Mouse (Mus musculus) layer of hippocampus, postnatal 14 days (tissue): Measurements from ENCODE around the gene Cldn17. TPM values are rescaled to one million over a fixed set of nuclear protein-coding genes. Genes with fewer than 3 reads are reported as not detected.

ENCODE experiments used
- DNase-seq, 2 experiments: peaks; one replicate each; pipeline ENCODE4 v3.0.0; 2021 to 2022; ENCODE audit warnings: low spot score in 2 of 2, mixed read lengths in 1 of 2
- long read RNA-seq, 2 experiments: library from polyadenylated mRNA; stranded (forward); transcript quantifications; one replicate each; pipeline ENCODE4 v2.0.0; 2021
- total RNA-seq, 2 experiments: library from RNA; stranded (reverse); gene quantifications; 2 replicates each; pipeline ENCODE4 v1.2.3; 2021

Gene Cldn17
- total RNA-seq, result not detected
- long read RNA-seq, experiment 1, result 0 reads
- long read RNA-seq, experiment 2, result 0 reads

DNA sequence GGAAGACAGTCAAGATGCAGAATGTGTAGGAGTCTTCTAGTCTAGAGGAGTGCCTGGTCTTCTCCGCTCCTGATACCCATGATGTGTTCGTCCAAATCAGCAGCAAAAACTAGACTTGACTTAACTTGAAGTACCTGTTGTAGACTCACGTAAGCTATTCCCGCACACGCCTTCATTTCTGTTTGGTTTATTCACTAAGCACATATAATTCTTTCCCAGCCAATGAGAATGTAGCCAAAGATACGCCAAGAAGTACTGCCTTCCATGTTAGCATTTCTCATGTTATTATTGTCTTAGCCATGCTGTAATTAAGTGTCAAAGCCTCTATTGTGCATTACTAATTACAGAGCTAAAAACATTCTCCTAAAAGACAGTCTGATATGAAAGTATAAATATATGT lies at the start of gene Cldn17:
Gene Cldn17 (minus strand): TSS at position 101 of the 400 bp plus-strand sequence.
- no peak for DNase-seq

DNA sequence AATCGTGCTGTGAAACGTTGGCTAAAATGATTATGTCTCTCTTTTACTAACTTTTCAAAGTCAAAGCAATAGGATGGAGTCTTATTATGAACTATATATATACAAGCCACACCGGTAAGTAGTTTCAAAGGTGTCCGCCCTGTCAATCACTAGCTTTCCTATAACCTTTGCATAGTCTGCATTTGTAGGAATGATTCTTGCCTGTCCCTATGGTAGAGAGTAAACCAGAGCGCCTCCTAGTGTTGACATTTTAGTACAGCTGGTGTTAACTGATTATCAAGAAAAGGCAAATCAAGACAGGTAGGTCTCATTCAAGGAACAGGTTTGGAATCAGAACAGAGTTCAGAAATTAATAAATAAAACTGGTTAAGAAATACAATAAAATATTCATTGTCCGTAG lies 35.7 kb upstream of the Cldn17 start:
- DNase-seq, result peak in 1 of 2 experiments; percentile 37

DNA sequence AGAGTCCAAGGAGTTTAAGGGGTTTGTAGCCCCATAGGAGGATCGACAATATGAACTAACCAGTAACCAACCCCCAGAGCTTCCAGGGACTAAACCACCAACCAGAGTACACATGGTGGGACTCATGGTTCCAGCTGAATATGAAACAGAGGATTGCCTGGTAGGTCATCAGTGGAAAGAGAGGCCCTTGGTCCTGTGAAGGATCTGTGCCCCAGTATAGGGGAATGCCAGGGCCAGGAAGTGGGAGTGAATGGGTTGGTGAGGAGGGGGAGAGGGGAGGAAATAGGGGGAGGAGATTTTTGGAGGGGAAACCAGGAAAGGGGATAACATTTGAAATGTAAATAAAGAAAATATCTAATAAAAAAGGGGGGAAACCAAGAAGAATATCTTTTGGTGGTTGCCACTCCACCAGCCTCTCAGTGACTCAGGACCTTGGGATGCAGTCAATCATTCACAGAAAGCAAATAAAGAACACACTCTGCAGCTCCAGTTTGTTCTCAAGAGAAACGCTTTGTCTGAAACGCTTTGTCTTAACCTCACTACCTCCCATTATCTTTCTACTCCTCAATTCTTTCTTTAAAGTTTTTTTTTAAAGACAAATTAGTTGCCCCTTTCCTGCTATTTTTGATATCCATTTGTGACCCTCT lies 33.2 kb upstream of the Cldn17 start:
- no peak for DNase-seq

DNA sequence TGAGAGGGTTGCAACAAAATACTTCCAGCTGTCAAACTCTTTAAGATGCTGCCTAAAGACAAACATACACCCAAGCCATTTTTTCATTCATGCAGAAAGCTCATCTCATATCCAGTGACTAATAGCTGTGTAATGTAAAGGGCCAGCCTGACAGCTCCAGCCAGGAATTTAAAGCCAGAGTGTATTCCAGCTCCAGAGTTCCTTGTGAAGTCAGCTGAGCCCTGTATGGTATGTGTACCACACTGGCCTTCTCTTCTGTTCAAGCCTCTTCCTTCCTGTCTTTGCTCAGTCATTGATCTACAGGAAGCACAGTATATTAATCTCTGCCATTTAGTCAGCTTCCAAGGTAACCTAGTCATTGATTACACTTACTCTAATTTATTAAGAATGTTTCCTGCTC lies 4.6 kb upstream of the Cldn17 start:
- no peak for DNase-seq

DNA sequence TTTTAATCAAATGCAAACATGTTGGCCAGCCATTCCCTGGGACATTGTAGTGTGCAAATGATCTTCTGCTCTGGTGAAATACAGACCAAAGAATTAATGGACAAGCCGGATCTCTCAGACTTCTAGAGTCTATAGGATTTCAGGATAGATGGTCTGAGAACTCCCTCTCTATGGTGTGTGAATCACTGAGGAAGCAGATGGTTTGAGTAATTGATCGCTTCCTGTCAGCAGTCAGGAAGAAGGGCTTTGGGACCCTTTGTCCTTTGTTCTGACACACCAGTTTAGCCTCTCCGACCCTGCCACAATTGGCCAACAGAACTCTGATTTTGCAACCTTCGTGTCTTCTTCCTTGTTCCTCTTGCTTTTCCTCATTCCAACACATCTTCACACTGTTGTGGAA lies 1.4 kb upstream of the Cldn17 start:
- no peak for DNase-seq

DNA sequence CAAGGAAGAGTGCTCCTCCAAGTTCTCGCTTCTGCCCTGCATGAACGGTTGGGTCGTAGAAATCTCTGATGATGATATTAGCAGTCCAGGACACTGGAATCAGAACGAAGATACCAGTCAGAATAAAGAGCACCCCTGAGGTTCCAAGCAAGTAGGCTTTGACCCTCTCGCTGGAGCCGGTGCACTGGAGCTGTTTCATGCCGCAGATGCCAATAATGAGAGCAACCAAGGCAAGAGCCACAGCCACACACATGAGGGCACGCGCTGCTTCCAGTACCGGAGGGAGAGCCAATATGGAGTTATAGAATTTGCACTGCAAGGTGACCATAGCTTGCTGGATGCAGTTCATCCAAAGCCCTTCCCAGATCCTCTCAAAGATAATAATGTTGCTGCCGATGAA lies 440 bp downstream of the Cldn17 start:
- DNase-seq, result no peak

DNA sequence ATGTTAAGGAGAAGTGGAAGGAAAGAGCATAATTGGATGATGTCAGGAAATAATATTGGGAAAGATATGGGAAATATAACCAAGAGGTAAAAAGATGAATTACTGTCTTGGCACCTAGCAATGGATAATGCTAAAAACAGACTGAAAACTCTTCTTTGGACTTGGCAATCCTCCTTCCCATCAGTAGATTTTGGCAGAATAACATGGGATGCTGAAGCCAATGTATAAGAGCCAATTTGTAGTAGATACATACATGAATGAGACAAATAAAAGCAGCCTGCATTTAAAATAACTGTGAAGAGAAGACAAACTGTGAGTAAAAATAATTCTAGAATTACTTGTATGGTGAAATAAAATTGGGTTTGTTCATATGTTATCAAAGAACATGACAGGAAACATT lies 18.7 kb downstream of the Cldn17 start:
- DNase-seq, result peak in 1 of 2 experiments; percentile 9

DNA sequence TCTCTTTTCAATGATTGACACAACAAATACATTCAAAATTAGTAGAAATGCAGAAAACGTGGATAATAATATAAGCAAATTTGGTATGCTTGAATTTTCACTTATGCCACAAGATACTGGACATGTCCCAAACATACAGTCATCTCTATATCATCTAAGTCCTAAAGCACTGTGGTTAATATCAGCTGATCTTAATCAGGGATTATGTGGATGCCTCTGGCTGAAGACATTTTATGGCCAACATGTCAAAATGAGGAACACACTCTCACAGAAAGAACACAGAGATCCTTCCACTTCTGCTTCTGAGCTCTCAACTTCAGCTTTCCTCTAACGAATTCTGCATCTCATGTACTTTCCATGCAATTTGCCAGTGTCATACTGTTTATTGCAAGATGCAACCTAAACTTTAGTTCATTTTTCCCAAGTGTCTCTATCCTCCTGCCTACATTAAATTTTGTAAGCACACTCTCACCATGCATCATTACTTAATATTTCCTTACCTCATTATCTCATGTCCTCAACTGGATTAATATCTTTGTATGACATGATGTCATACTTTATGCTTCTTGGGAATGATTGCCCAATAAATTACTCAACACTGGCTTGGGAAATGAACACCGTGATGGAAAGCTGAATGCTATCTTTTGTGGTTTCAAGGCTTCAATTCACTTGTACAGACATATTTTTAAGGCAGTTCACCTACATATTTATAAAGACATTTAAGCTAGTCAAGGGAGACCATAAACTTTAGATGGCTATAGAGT lies 26.6 kb downstream of the Cldn17 start:
- no peak for DNase-seq

DNA sequence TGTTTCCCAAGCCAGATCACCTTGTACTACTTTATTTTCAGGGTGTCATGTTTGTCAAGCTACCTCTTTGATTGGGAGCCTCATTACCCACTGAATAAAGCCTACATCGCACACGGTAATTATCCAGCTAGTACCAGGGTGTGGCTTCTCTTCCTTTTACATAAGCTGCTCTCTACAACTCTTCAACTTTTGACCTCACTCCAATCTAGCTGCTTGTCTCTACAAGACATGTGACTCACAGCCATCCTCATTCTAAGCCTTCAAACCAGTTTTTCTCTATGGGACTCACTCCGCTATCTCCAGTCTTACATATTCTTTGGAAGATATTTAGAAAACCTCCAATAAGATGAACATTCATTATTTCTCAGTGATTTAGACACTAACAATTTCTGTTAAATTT lies 43.5 kb downstream of the Cldn17 start:
- DNase-seq, result no peak

Other genes starting within 250 kb of the Cldn17 start
- 10 to 100 TPM; 17.3 to 24.3 TPM for gene Grik1, start 216.7 kb downstream of the Cldn17 start, total RNA-seq
- gene Cldn8, start 56.2 kb upstream of the Cldn17 start, total RNA-seq, result not detected
- not detected for gene Krtap24-1, start 105.3 kb upstream of the Cldn17 start, total RNA-seq
- not detected for gene 2310079G19Rik, start 120.7 kb upstream of the Cldn17 start, total RNA-seq
- gene Krtap26-1, start 140.8 kb upstream of the Cldn17 start, total RNA-seq, result not detected
- gene Krtap27-1, start 164.7 kb upstream of the Cldn17 start, total RNA-seq, result not detected
- gene 2310061N02Rik, start 201.0 kb upstream of the Cldn17 start, total RNA-seq, result not detected
- gene Krtap13-1, start 221.9 kb upstream of the Cldn17 start, total RNA-seq, result not detected
- gene Krtap13, start 244.7 kb upstream of the Cldn17 start, total RNA-seq, result not detected